Mouse (Mus musculus): Measurements from ENCODE around the gene Sec22a.

DNA sequence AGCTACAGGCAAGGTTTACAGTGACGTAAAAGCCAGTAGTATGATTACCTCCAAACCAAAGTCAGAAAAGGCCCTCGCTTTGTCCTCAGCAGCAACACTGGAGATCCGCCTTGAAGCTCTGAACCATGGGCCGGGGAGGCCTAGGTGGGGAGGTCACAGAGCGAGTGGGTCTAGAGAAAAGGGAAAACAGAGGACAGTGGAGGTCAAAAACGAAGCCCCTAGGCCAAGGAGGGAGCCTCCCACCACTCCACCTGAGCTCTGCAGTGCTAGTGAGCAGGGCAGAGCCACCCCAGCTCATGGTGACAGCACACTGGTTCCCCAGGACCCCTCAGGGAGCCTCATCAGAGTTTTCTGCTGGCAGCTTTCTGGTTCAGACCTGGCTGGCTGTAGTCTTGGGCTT, 55.7 kb downstream of the Sec22a start:
- no peak for TF ChIP-seq POLR2A (IDR thresholded peaks at IDR 0.05; ENCODE audit: borderline replicate concordance, control insufficient read depth, low read depth, low read length)
- no peak for TF ChIP-seq CTCF (IDR thresholded peaks at IDR 0.05; ENCODE audit: control insufficient read depth, insufficient read depth, low read length)

All from bone marrow, adult 2 months (tissue).